Mouse (Mus musculus) CH12.LX (cell line): ENCODE results near the gene BC004004. TPM values are rescaled to one million over a fixed set of nuclear protein-coding genes. Genes with fewer than 3 reads are reported as not detected.
A peak's percentile ranks its signal among the peaks of the same experiment; 100 is the strongest.

Experiments
- DNase-seq: peaks from one replicate; pipeline ENCODE4 v3.0.0-alpha.2; 2013; ENCODE audit errors: extremely low read depth
- H3K27ac ChIP-seq: 2 replicates; pipeline ENCODE4 v1.5.1; 2012; ENCODE audit warnings: low read depth, mild to moderate bottlenecking, control low read depth, moderate library complexity; ENCODE audit not compliant: insufficient read depth
- H3K27me3 ChIP-seq: replicated peaks from 2 replicates; pipeline ENCODE3; 2012; ENCODE audit warnings: inconsistent platforms
- H3K36me3 ChIP-seq, 2 experiments: replicated peaks in 1 of 2; 2 replicates each; pipeline versions ENCODE3 to v1.6.1; 2012; ENCODE audit warnings: inconsistent platforms in 1 of 2, low read length in 1 of 2, mild to moderate bottlenecking in 1 of 2, mixed read lengths in 1 of 2, moderate library complexity in 1 of 2; ENCODE audit not compliant: control insufficient read depth in 1 of 2, insufficient read depth in 1 of 2
- H3K4me1 ChIP-seq, 2 experiments: 2 replicates each; pipeline ENCODE4 v1.6.1; 2012; ENCODE audit warnings: inconsistent platforms in 1 of 2, moderate library complexity in 1 of 2; ENCODE audit not compliant: insufficient read depth in 2 of 2, control insufficient read depth in 1 of 2
- H3K4me2 ChIP-seq: 2 replicates; pipeline ENCODE4 v1.6.1; 2012; ENCODE audit warnings: low read depth, mild to moderate bottlenecking, control low read depth; ENCODE audit not compliant: poor library complexity, insufficient read depth, severe bottlenecking
- H3K4me3 ChIP-seq, 3 experiments: fragments of 150-350 bp in 1 of 3; sonication (generic) in 1 of 3; replicated peaks in 1 of 3; 2 replicates each; pipeline versions ENCODE3 to v1.5.1; 2011 to 2012; ENCODE audit warnings: low read depth in 2 of 3, low read length in 2 of 3, mild to moderate bottlenecking in 2 of 3, moderate library complexity in 2 of 3, control low read depth in 1 of 3, improper control_type of control experiment in 1 of 3, inconsistent platforms in 1 of 3, mixed read lengths in 1 of 3; ENCODE audit not compliant: poor library complexity in 1 of 3
- H3K79me2 ChIP-seq: replicated peaks from 2 replicates; pipeline ENCODE4 v1.6.1; 2012; ENCODE audit warnings: mild to moderate bottlenecking, moderate library complexity; ENCODE audit not compliant: control insufficient read depth, poor library complexity, insufficient read depth, severe bottlenecking; ENCODE audit errors: extremely low read depth
- H3K9ac ChIP-seq: 2 replicates; pipeline ENCODE4 v1.6.1; 2012; ENCODE audit warnings: low read depth, mild to moderate bottlenecking, control low read depth, moderate library complexity; ENCODE audit not compliant: insufficient read depth
- H3K9me3 ChIP-seq: replicated peaks from 2 replicates; pipeline ENCODE3; 2012; ENCODE audit warnings: low read length, inconsistent platforms, mixed read lengths
- BHLHE40 ChIP-seq: IDR thresholded peaks from 2 replicates; pipeline ENCODE4 v1.6.1; 2011; ENCODE audit warnings: mild to moderate bottlenecking, low read depth, low read length, improper control_type of control experiment
- CHD1 ChIP-seq: IDR thresholded peaks from 2 replicates; pipeline ENCODE4 v1.6.1; 2012; ENCODE audit warnings: low read depth, low read length, improper control_type of control experiment, inconsistent platforms
- CHD2 ChIP-seq: IDR thresholded peaks from 2 replicates; pipeline ENCODE4 v1.6.1; 2011; ENCODE audit warnings: low read length, improper control_type of control experiment
- E2F4 ChIP-seq: IDR thresholded peaks from 2 replicates; pipeline ENCODE4 v1.6.1; 2011; ENCODE audit warnings: low read depth, low read length, improper control_type of control experiment; ENCODE audit not compliant: insufficient replicate concordance
- EP300 ChIP-seq: IDR thresholded peaks from 2 replicates; pipeline ENCODE4 v1.6.1; 2011; ENCODE audit warnings: low read length, improper control_type of control experiment
- GABPA ChIP-seq: IDR thresholded peaks from 2 replicates; pipeline ENCODE4 v1.6.1; 2012; ENCODE audit warnings: low read depth, low read length, improper control_type of control experiment, inconsistent platforms; ENCODE audit not compliant: insufficient replicate concordance
- IRF4 ChIP-seq: IDR thresholded peaks from 2 replicates; pipeline ENCODE4 v1.6.1; 2014; ENCODE audit warnings: low read depth, mild to moderate bottlenecking, inconsistent platforms, low read length, improper control_type of control experiment
- KAT2A ChIP-seq: IDR thresholded peaks from 2 replicates; pipeline ENCODE4 v1.6.1; 2012; ENCODE audit warnings: low read length, improper control_type of control experiment, inconsistent platforms; ENCODE audit not compliant: insufficient replicate concordance
- MAFK ChIP-seq: IDR thresholded peaks from 2 replicates; pipeline ENCODE4 v1.6.1; 2011; ENCODE audit warnings: low read length, improper control_type of control experiment; ENCODE audit not compliant: insufficient replicate concordance
- MAX ChIP-seq: IDR thresholded peaks from 2 replicates; pipeline ENCODE4 v1.6.1; 2011; ENCODE audit warnings: low read length, improper control_type of control experiment
- MAZ ChIP-seq: IDR thresholded peaks from 2 replicates; pipeline ENCODE4 v1.6.1; 2012; ENCODE audit warnings: low read depth, mild to moderate bottlenecking, inconsistent platforms, low read length, improper control_type of control experiment, moderate library complexity
- MYC ChIP-seq: IDR thresholded peaks from 2 replicates; pipeline ENCODE4 v1.6.1; 2011; ENCODE audit warnings: low read depth, mild to moderate bottlenecking, improper control_type of control experiment, low read length
- NRF1 ChIP-seq: IDR thresholded peaks from 2 replicates; pipeline ENCODE4 v1.6.1; 2014; ENCODE audit warnings: low read depth, mild to moderate bottlenecking, inconsistent platforms, low read length, improper control_type of control experiment, moderate library complexity
- PAX5 ChIP-seq: IDR thresholded peaks from 2 replicates; pipeline ENCODE4 v1.6.1; 2012; ENCODE audit warnings: low read length, inconsistent platforms, mixed read lengths
- POLR2A ChIP-seq: IDR thresholded peaks from 2 replicates; pipeline ENCODE4 v1.6.1; 2011; ENCODE audit warnings: low read depth, mild to moderate bottlenecking, improper control_type of control experiment, low read length
- POLR2AphosphoS2 ChIP-seq: IDR thresholded peaks from 2 replicates; pipeline ENCODE4 v1.6.1; 2011; ENCODE audit warnings: low read depth, low read length, improper control_type of control experiment
- SMC3 ChIP-seq: IDR thresholded peaks from 2 replicates; pipeline ENCODE4 v1.6.1; 2011; ENCODE audit warnings: low read depth, low read length, improper control_type of control experiment
- TCF12 ChIP-seq: IDR thresholded peaks from 2 replicates; pipeline ENCODE4 v1.6.1; 2014; ENCODE audit warnings: low read depth, mild to moderate bottlenecking, inconsistent platforms, low read length, improper control_type of control experiment
- USF2 ChIP-seq: conservative IDR thresholded peaks from 2 replicates; pipeline ENCODE4 v1.6.1; 2011; ENCODE audit warnings: low read depth, low read length, improper control_type of control experiment
- ZC3H11A ChIP-seq: IDR thresholded peaks from 2 replicates; pipeline ENCODE4 v1.6.1; 2012; ENCODE audit warnings: low read depth, mild to moderate bottlenecking, inconsistent platforms, low read length, improper control_type of control experiment
- ZKSCAN1 ChIP-seq: IDR thresholded peaks from 2 replicates; pipeline ENCODE4 v1.6.1; 2012; ENCODE audit warnings: low read depth, inconsistent platforms, low read length, improper control_type of control experiment, borderline replicate concordance
- ZMIZ1 ChIP-seq: IDR thresholded peaks from 2 replicates; pipeline ENCODE4 v1.6.1; 2012; ENCODE audit warnings: low read depth, mild to moderate bottlenecking, inconsistent platforms, low read length, improper control_type of control experiment
- dilution Hi-C: fragments of 300-500 bp; cut with MboI; formaldehyde crosslinking; loops from 2 replicates; pipeline ENCODE4 v1.14.3; 2020; ENCODE audit warnings: low sequenced_read_pairs; ENCODE audit not compliant: extremely low pct_unique_long_range_greater_than_20kb, extremely low pct_ligation_motif_present
- in situ Hi-C: fragments of 300-500 bp; cut with MboI; formaldehyde crosslinking; loops from 3 replicates; pipeline ENCODE4 v1.14.3; 2019; ENCODE audit warnings: low sequenced_read_pairs, low pct_ligation_motif_present, low pct_unique_long_range_greater_than_20kb, mixed read lengths
- polyA plus RNA-seq: library from polyadenylated mRNA; unstranded; fragments of >175 nt; gene quantifications from 2 replicates; pipeline ENCODE4 v1.2.1, GENCODE M21; 2012; ENCODE audit warnings: low read depth; ENCODE audit not compliant: insufficient read length
- total RNA-seq, 2 experiments: library from RNA; depleted of rRNA; stranded (reverse); fragments of 300-350 nt in 1 of 2; fragments of >200 nt in 1 of 2; gene quantifications; 2 replicates each; pipeline ENCODE4 v1.2.3; 2012 to 2014

Gene BC004004
- total and polyA plus RNA-seq, 3 experiments, result 67.9 to 89.1 (median 75.1) TPM

GRCm38 (mm10) chr17:29343241-29343640, 74.7 kb downstream of the BC004004 start:
- dilution Hi-C loops, result no loop called here

GRCm38 (mm10) chr17:29345272-29345671, 76.7 kb downstream of the BC004004 start:
- Histone ChIP-seq H3K4me1 (peaks cover 18 to 46% of the 10 kb centered on the region in 2 experiments), H3K4me2 (no peak overlapping the region), H3K9me3 (no peaks in the 10 kb centered on the region), H3K4me3 (no peak overlapping the region), H3K27ac (no peak overlapping the region), H3K27me3 (no peaks in the 10 kb centered on the region), H3K36me3 (peaks cover 25 to 50% of the 10 kb centered on the region in 2 experiments), H3K79me2 (peaks cover 19% of the 10 kb centered on the region), H3K9ac (no peak overlapping the region)
- DNase-seq, result no peak
- TF ChIP-seq BHLHE40 (no peak), MAX (no peak), MAZ (no peak), MYC (no peak), NRF1 (no peak), EP300 (no peak)
- in situ Hi-C loops, result no loop called here
- dilution Hi-C loops, result no loop called here

More at GRCm38 (mm10) chr17:29343241-29343640, 74.7 kb downstream of the BC004004 start:
- peaks cover 46 to 71% of the 10 kb centered on the region in 2 experiments for H3K36me3 ChIP-seq
- no peak for TF ChIP-seq IRF4
- no peak for TF ChIP-seq GABPA
- no peak for TF ChIP-seq ZMIZ1
- TF ChIP-seq POLR2A, result no peak
- no peak for TF ChIP-seq ZKSCAN1
- no peak for TF ChIP-seq SMC3
- TF ChIP-seq, all 38 proteins: peak for 0
- no peaks in the 10 kb centered on the region for H3K27me3 ChIP-seq
- peaks cover 19% of the 10 kb centered on the region for H3K79me2 ChIP-seq
- no peak overlapping the region for H3K27ac ChIP-seq
- no peak overlapping the region for H3K9ac ChIP-seq
- in situ Hi-C loops, result no loop called here
- H3K4me3 ChIP-seq, result no peak overlapping the region
- H3K4me1 ChIP-seq, result peaks cover 16 to 61% of the 10 kb centered on the region in 2 experiments
- H3K9me3 ChIP-seq, result no peaks in the 10 kb centered on the region
- no peak for DNase-seq
- H3K4me2 ChIP-seq, result no peak overlapping the region

GRCm38 (mm10) chr17:29346496-29347125, 78.0 kb downstream of the BC004004 start:
- H3K4me2 ChIP-seq, result peak overlapping the region; percentile 83
- TF ChIP-seq MAFK (no peak), BHLHE40 (no peak), CHD1 (no peak), TCF12 (no peak), ZC3H11A (no peak), CHD2 (no peak), ZKSCAN1 (no peak), PAX5 (no peak), POLR2AphosphoS2 (no peak), USF2 (no peak), KAT2A (no peak), E2F4 (no peak)
- in situ Hi-C loops (no loop called here), dilution Hi-C loops (no loop called here)
- peak overlapping the region; percentile 85 to 99 (median 96) for H3K4me3 ChIP-seq
- H3K36me3 ChIP-seq, result peaks cover 19 to 37% of the 10 kb centered on the region in 2 experiments
- no peaks in the 10 kb centered on the region for H3K27me3 ChIP-seq
- H3K27ac ChIP-seq, result no peak overlapping the region
- H3K4me1 ChIP-seq, result peaks cover 14 to 40% of the 10 kb centered on the region in 2 experiments
- peak overlapping the region; percentile 88 for H3K9ac ChIP-seq
- no peak for DNase-seq
- peaks cover 19% of the 10 kb centered on the region for H3K79me2 ChIP-seq
- H3K9me3 ChIP-seq, result no peaks in the 10 kb centered on the region
